Mouse (Mus musculus) midbrain, embryonic 11.5 days (tissue): ENCODE measurements at regions not wholly inside any gene's neighbourhood (a gene's known extent, or its start where the extent isn't known, plus 50 kb on each side); places are given as distances from the start of the nearest gene placed in this dataset.

Experiments
- ATAC-seq: fragments of 200-750 bp; cut with Nextera tagmentation; 2 replicates; pipeline ENCODE4 v1.8.0; 2017; ENCODE audit warnings: moderate TSS enrichment, moderate library complexity; ENCODE audit not compliant: low FRiP score
- DNase-seq: peaks from one replicate; pipeline ENCODE4 v3.0.0; 2015; ENCODE audit warnings: low spot score; ENCODE audit errors: missing footprints
- H3K27ac ChIP-seq: fragments of 300-500 bp; sonication (generic); 2 replicates; pipeline ENCODE4 v1.5.1; 2014; ENCODE audit warnings: low read depth, low read length
- H3K27me3 ChIP-seq: fragments of 300-500 bp; sonication (generic); 2 replicates; pipeline ENCODE4 v1.6.1; 2014; ENCODE audit warnings: mild to moderate bottlenecking, low read length, moderate library complexity, mixed read lengths; ENCODE audit not compliant: control insufficient read depth, insufficient read depth
- H3K36me3 ChIP-seq: fragments of 300-500 bp; sonication (generic); 2 replicates; pipeline ENCODE4 v1.6.1; 2014; ENCODE audit warnings: mild to moderate bottlenecking, low read length, moderate library complexity, mixed read lengths; ENCODE audit not compliant: control insufficient read depth, insufficient read depth
- H3K4me1 ChIP-seq: fragments of 300-500 bp; sonication (generic); 2 replicates; pipeline ENCODE4 v1.6.1; 2014; ENCODE audit warnings: low read length; ENCODE audit not compliant: control insufficient read depth, insufficient read depth
- H3K4me2 ChIP-seq: fragments of 300-500 bp; sonication (generic); 2 replicates; pipeline ENCODE4 v1.6.1; 2014; ENCODE audit warnings: mild to moderate bottlenecking, moderate library complexity
- H3K4me3 ChIP-seq: fragments of 300-500 bp; sonication (generic); 2 replicates; pipeline ENCODE4 v1.5.1; 2014; ENCODE audit warnings: low read depth, low read length
- H3K9ac ChIP-seq: fragments of 300-500 bp; sonication (generic); 2 replicates; pipeline ENCODE4 v1.6.1; 2014; ENCODE audit warnings: low read length
- H3K9me3 ChIP-seq: fragments of 300-500 bp; sonication (generic); 2 replicates; pipeline ENCODE4 v1.6.1; 2016; ENCODE audit warnings: low read length; ENCODE audit not compliant: control insufficient read depth
- WGBS: fragments of 180-500 bp; shearing (Covaris S2); extraction: QIAGEN DNeasy Blood & Tissue Kit; methylation state at CpG from one replicate; pipeline ENCODE4 v1.1.7; 2014; 5-methylcytosine and 5-hydroxymethylcytosine counted together

GRCm38 (mm10) chr8:10701648-10702061, 306.6 kb downstream of the Irs2 start:
- WGBS = 21% methylated on average over 4 of the region's 4 CpGs
- Histone ChIP-seq H3K4me2 (no peak overlapping the region; the same call in 1 of the 2 replicates), H3K4me1 (peaks cover 20% of the 10 kb centered on the region), H3K9ac (no peak overlapping the region), H3K4me3 (no peak overlapping the region), H3K27me3 (no peaks in the 10 kb centered on the region), H3K27ac (peak overlapping the region; percentile 57; the same call in 1 of the 2 replicates), H3K9me3 (no peaks in the 10 kb centered on the region), H3K36me3 (no peaks in the 10 kb centered on the region)
- DNase-seq (peak; percentile 79), ATAC-seq (peak; percentile 73)

- ATAC-seq = peak; percentile 47; the same call in 1 of the 2 replicates
- H3K4me3 ChIP-seq = no peak overlapping the region
- peaks cover 20% of the 10 kb centered on the region for H3K4me1 ChIP-seq
- H3K27ac ChIP-seq = no peak overlapping the region
- no peaks in the 10 kb centered on the region for H3K27me3 ChIP-seq
- H3K36me3 ChIP-seq = no peaks in the 10 kb centered on the region
- DNase-seq = peak; percentile 73
- no peaks in the 10 kb centered on the region for H3K9me3 ChIP-seq
- H3K4me2 ChIP-seq = no peak overlapping the region
- WGBS = 82% methylated on average over 4 of the region's 4 CpGs
- H3K9ac ChIP-seq = no peak overlapping the region
Measured at GRCm38 (mm10) chr8:10701226-10701625, 307.0 kb downstream of the Irs2 start.

- 48% methylated on average over 9 of the region's 9 CpGs for WGBS
- Histone ChIP-seq H3K4me3 (no peak overlapping the region), H3K9ac (no peak overlapping the region), H3K4me1 (peaks cover 20% of the 10 kb centered on the region), H3K27me3 (no peaks in the 10 kb centered on the region), H3K27ac (peak overlapping the region; percentile 20; the same call in 1 of the 2 replicates), H3K36me3 (no peaks in the 10 kb centered on the region), H3K4me2 (no peak overlapping the region), H3K9me3 (no peaks in the 10 kb centered on the region)
- no peak for DNase-seq
- peak; percentile 22; the same call in 1 of the 2 replicates for ATAC-seq
Measured at GRCm38 (mm10) chr8:10699669-10700068, 308.6 kb downstream of the Irs2 start.

DNA sequence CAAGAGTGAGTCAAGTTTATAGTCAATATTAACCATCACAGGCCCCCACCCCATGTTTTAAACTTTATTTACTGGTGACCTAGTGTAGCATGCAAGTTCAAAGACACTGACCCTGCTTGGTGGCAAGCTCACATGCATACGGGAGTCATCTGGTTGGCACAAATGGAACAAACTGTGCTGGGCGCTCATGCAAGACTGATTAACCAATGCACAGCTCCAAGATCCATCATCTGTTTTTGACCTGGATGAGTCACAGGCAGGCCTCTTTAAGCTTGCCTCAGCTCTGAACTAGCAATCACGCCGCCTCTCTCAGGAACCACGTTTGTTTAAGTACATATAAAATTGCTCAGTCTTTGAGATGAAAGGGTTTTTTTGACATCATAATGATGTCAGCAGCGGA, 313.1 kb downstream of the Irs2 start:
- Histone ChIP-seq H3K36me3 (no peaks in the 10 kb centered on the region), H3K4me3 (no peak overlapping the region), H3K9ac (no peak overlapping the region), H3K27ac (no peak overlapping the region), H3K4me2 (no peak overlapping the region), H3K4me1 (peaks cover 4% of the 10 kb centered on the region), H3K27me3 (no peaks in the 10 kb centered on the region), H3K9me3 (no peaks in the 10 kb centered on the region)
- peak; percentile 59 for DNase-seq
- WGBS = 89% methylated on average over 6 of the region's 6 CpGs
- no peak for ATAC-seq

DNA sequence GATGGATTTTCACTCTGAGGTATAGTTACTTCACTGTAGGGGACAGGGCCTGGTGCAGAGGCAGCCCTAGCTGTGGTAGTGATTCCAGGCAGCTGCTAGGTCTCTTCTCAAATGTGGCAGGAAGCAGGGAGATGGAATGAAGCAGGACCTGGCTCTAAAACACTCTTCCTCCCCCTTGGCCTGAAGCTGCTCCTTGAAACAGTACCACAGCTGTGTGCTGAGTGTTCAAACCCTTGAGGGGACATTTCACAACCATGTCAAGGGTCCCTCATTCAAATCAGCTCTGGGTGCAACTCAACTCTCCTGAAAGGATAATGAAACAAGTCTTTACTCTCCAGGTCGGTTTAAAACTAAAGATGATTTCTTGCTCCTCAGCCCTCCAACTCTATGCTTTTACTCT, 317.6 kb downstream of the Irs2 start:
- H3K9me3 ChIP-seq = no peaks in the 10 kb centered on the region
- H3K4me1 ChIP-seq = no peaks in the 10 kb centered on the region
- no peaks in the 10 kb centered on the region for H3K36me3 ChIP-seq
- H3K4me2 ChIP-seq = no peak overlapping the region
- DNase-seq (no peak), ATAC-seq (no peak)
- H3K27ac ChIP-seq = no peak overlapping the region
- H3K9ac ChIP-seq = no peak overlapping the region
- no peaks in the 10 kb centered on the region for H3K27me3 ChIP-seq
- no peak overlapping the region for H3K4me3 ChIP-seq
- 87% methylated on average over 1 of the region's 1 CpGs for WGBS

DNA sequence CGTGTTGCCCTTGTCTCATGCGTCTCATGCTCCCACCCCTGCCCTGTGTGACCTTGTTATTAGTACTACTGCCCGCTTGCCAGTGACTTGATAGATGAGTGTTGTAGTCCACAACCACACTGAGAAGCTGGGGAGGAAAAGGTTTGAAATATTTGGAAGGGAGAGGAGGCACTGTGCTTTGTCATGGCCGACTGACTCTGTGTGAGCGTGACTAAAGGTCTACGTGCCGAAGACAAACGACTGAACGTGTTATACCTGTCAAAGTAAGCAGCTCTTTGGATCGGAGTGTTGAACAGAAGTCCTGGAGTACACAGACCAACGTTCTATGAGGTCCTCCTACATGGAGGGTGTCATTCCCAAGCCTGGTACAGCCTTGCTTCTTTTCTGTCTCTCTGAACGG, 318.4 kb downstream of the Irs2 start:
- no peak overlapping the region for H3K27ac ChIP-seq
- ATAC-seq = no peak
- no peaks in the 10 kb centered on the region for H3K9me3 ChIP-seq
- H3K4me2 ChIP-seq = no peak overlapping the region
- WGBS = 79% methylated on average over 12 of the region's 12 CpGs
- H3K4me1 ChIP-seq = no peaks in the 10 kb centered on the region
- peak; percentile 69 for DNase-seq
- no peak overlapping the region for H3K4me3 ChIP-seq
- no peaks in the 10 kb centered on the region for H3K27me3 ChIP-seq
- no peaks in the 10 kb centered on the region for H3K36me3 ChIP-seq
- H3K9ac ChIP-seq = no peak overlapping the region

DNA sequence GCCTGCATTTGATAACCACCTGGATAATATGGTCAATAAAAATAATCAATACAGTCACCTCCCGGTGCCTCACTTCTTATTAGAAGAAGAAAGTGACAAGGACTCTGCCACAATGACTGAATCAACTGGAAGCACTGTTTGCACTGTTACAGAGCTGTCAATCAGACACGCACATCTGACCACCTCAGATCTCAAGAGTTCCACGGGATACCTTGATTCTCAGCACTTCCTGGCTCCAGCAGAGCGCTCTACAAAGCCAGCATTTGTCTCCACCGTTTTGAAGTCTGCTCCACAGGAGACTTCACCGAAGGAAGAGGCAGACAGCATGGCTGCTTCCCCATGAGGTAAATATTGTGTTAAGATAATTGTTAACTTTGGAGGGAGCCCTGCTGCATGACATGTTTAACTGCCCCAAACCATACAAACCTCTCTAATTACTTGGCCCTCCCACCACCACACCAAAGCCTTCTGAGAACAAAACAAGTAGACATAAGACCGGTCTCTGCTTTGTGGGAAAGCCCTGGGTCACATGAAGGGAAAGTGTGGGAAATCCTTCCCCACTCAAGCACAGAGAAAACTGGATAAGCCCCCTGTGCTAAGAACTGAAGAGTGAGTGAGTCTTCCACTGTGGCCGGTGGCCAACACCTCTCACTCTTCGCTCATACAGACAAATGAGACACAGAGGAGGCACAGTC, 320.2 kb downstream of the Irs2 start:
- H3K27me3 ChIP-seq = no peaks in the 10 kb centered on the region
- DNase-seq = peak; percentile 82
- WGBS = 27% methylated on average over 9 of the region's 9 CpGs
- H3K4me3 ChIP-seq = no peak overlapping the region
- no peak overlapping the region for H3K4me2 ChIP-seq
- H3K27ac ChIP-seq = no peak overlapping the region
- H3K9ac ChIP-seq = no peak overlapping the region
- H3K36me3 ChIP-seq = no peaks in the 10 kb centered on the region
- H3K4me1 ChIP-seq = no peaks in the 10 kb centered on the region
- no peaks in the 10 kb centered on the region for H3K9me3 ChIP-seq
- no peak for ATAC-seq
